Mouse (Mus musculus) ES-Bruce4 (cell line): ENCODE measurements at regions not wholly inside any gene's neighbourhood (a gene's known extent, or its start where the extent isn't known, plus 50 kb on each side); places are given as distances from the start of the nearest gene placed in this dataset.
"Not testable (repeated sequence)": the region's sequence is repeated elsewhere in the genome, so short reads cannot be mapped to it uniquely, and the experiment has no call there.

Experiments used
- CTCF ChIP-seq: IDR thresholded peaks from one replicate; pipeline ENCODE4 v1.8.1; 2011; ENCODE audit warnings: low read depth, low read length
- EP300 ChIP-seq: IDR thresholded peaks from 2 replicates; pipeline ENCODE4 v1.6.1; 2011; ENCODE audit warnings: low read depth, low read length; ENCODE audit not compliant: insufficient read depth

DNA sequence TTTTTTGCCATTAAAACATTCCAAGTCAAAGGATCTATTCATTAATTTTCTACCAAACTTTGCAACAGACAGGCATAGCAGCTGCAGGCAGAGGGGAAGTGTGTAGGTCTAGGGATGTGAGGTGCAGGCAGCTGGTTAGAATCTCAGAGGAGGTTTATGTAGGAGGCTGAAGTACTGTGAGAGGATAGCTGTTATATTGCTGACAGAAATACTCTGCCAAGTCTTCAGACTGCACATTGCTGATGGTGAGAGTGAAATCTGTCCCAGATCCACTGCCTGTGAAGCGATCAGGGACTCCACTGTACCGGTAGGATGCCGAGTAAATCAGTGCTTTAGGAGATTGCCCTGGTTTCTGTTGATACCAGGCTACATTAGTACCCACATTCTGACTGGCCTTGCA lies 385.7 kb downstream of the Rpia start:
- not testable (repeated sequence) for TF ChIP-seq CTCF, EP300
